Mouse (Mus musculus): ENCODE results near the gene Rpl18.

GRCm38 (mm10) chr7:45739162-45739763 is 24.0 kb downstream of the Rpl18 start:
- TF ChIP-seq POLR2A (IDR thresholded peaks at IDR 0.05; ENCODE audit: low read depth, low read length), result no peak
- TF ChIP-seq CTCF (IDR thresholded peaks at IDR 0.05; ENCODE audit: borderline replicate concordance, insufficient read depth, low read length), result peak; percentile 30; the same call in 1 of the 2 replicates

Data from embryonic fibroblast, embryonic 13.5 days (primary cell).